Mouse (Mus musculus): ENCODE measurements at regions not wholly inside any gene's neighbourhood (a gene's known extent, or its start where the extent isn't known, plus 50 kb on each side); places are given as distances from the start of the nearest gene placed in this dataset.

DNA sequence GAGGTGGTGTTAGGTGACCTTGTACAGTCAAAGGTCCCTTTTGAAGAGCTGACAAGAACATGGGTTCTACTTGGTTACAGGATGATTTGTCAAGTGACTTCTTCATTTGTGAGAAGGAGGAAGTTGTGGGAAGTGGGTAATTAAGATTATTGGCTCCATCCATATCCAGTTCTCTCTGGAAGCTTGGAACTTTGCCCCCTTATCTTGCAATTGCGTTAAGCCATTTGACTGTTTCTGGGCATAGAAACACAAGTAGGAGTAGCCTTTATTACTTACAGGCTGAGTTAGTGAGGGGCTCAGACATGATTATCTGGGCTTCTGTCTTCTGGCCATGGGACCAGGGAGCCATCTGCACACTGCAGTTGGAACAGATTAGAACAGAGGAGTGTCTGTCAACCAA lies 192.5 kb downstream of the Kit start:
- Histone ChIP-seq H3K36me3 (no peaks in the 10 kb centered on the region), H3K27ac (ENCODE audit: poor library complexity, severe bottlenecking) (no peak overlapping the region), H3K4me1 (replicated peaks) (peaks cover 19% of the 10 kb centered on the region), H3K9ac (no peak overlapping the region), H3K9me3 (replicated peaks) (peaks cover 4% of the 10 kb centered on the region; the same call in 1 of the 2 replicates), H3K4me3 (no peak overlapping the region), H3K27me3 (replicated peaks) (peaks cover 5% of the 10 kb centered on the region; the same call in 1 of the 2 replicates), H3K4me2 (no peak overlapping the region)
- no peak for ATAC-seq (ENCODE audit: insufficient number of reproducible peaks, low FRiP score)
- WGBS = 20% methylated on average over 1 of the region's 1 CpGs

DNA sequence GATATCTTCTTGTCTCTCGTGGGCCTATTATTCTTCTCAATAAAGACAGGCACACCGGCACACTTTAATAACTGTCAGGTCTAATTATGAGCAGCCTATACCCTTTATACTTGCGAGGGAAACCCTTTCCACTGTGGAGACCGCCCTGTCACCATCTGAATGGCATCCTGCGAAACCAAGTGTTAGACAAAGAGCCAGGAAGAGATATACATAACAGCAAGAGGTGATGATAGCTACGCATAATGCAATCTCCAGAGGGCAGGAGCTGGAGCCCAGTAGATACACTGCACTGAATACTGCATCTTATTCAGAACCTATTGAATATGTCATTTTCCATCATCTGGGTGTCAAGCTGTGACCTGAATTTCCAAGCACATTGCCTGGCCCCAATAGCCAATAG lies 187.7 kb downstream of the Kit start:
- Histone ChIP-seq H3K4me1 (replicated peaks) (peaks cover 26% of the 10 kb centered on the region), H3K9ac (no peak overlapping the region), H3K27me3 (replicated peaks) (peaks cover 5% of the 10 kb centered on the region; the same call in 1 of the 2 replicates), H3K36me3 (no peaks in the 10 kb centered on the region), H3K9me3 (replicated peaks) (peaks cover 4% of the 10 kb centered on the region; the same call in 1 of the 2 replicates), H3K27ac (ENCODE audit: poor library complexity, severe bottlenecking) (0 out of 2 replicates have a peak overlapping the region, but pooled peaks have one; percentile 1), H3K4me3 (no peak overlapping the region), H3K4me2 (peak overlapping the region; percentile 40)
- 10% methylated on average over 6 of the region's 6 CpGs for WGBS
- peak; percentile 76 for ATAC-seq (ENCODE audit: insufficient number of reproducible peaks, low FRiP score)

DNA sequence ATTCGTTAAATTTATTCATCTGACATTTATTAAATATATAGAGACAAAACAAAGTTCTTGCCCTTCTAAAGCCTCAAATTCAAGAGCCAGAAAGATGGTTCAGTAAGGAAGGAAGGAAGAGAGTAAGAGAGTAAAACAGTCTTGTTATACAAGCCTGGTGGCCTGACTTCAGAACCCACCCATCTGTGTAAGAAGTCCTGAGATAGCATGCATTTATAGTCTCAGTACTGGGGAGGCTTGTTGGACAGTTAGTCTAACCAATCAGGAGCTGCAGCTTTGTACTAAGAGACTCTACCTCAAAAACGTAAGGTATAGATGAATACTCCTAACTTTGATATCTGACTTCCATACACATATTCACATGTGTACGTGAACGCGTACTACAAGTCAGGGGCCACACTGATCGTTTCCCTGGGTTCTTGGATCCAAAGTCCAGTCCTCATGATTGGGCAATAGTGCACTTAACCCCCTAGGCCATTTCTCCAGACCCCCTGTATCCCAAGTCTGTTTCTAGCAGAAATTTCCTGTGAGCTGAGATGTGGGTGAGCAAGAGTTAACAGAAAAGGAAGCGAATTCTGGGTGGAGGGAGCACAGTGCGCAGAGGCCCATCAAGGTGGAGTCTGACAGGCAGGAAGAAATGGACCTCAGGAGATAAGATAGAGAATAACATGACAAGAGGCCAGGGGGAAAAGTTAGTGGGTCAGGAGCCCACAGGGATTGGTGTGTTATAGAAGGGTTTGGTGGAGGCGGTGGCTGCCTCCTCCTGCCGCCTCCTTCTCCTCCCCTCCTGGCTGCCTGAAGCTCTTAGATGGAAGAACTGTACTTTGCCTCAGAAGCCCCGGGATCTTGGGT lies 187.0 kb downstream of the Kit start:
- H3K27ac ChIP-seq (ENCODE audit: poor library complexity, severe bottlenecking) = 0 out of 2 replicates have a peak overlapping the region, but pooled peaks have one; percentile 25
- peak; percentile 88 for ATAC-seq (ENCODE audit: insufficient number of reproducible peaks, low FRiP score)
- H3K4me3 ChIP-seq = no peak overlapping the region

DNA sequence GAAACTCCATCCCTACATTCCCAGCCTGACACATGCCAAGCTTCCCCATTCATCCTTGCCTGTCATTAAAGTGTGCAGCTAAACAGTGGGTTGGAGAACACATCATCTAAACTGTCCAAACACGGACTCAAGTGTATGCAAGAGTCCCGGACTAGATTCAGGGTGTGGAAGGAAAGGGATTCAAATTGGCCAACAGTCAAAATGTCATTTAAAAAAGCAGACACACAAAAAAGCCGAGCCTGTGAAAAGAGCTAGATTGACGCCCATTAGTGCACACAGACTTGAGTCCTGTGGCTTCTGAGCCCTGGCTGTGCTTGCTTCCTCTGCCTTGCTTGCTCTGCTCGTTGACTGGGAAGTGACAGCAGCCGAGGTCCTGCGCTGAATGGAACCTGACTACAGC lies 181.5 kb downstream of the Kit start:
- peaks cover 20% of the 10 kb centered on the region for H3K27me3 ChIP-seq (replicated peaks)
- H3K9ac ChIP-seq = no peak overlapping the region
- no peaks in the 10 kb centered on the region for H3K9me3 ChIP-seq (replicated peaks)
- no peak for ATAC-seq (ENCODE audit: insufficient number of reproducible peaks, low FRiP score)
- H3K27ac ChIP-seq (ENCODE audit: poor library complexity, severe bottlenecking) = no peak overlapping the region
- no peak overlapping the region for H3K4me2 ChIP-seq
- H3K4me3 ChIP-seq = no peak overlapping the region
- WGBS = 64% methylated on average over 7 of the region's 7 CpGs
- H3K36me3 ChIP-seq = no peaks in the 10 kb centered on the region
- H3K4me1 ChIP-seq (replicated peaks) = peaks cover 3% of the 10 kb centered on the region; the same call in 1 of the 2 replicates

More for the DNA sequence above, 187.0 kb downstream of the Kit start:
- Histone ChIP-seq H3K27me3 (replicated peaks) (peaks cover 9% of the 10 kb centered on the region; the same call in 1 of the 2 replicates), H3K9me3 (replicated peaks) (peaks cover 3% of the 10 kb centered on the region; the same call in 1 of the 2 replicates), H3K36me3 (no peaks in the 10 kb centered on the region), H3K4me2 (peak overlapping the region; percentile 40), H3K4me1 (replicated peaks) (peaks cover 25% of the 10 kb centered on the region), H3K9ac (no peak overlapping the region)
- 40% methylated on average over 11 of the region's 11 CpGs for WGBS

DNA sequence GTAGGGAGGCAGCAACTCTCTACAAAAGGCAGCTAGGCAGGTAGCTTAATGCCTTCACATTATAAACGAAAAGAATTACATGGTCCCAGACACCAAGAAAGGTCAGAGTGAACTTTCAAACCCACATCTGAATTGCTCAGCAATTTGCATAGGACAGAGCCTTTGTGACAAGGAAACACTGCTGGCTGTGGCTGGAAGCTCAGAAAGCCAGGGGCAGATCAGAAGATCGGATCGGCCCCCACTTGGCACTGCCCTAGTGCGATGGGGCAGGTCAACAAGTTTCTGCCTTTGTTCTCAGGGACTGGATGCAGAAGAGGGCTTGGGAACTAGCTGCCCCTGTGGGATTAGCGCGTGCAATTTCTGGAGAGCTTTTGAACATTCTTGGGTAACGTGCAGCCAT lies 179.6 kb downstream of the Kit start:
- 67% methylated on average over 7 of the region's 7 CpGs for WGBS
- Histone ChIP-seq H3K36me3 (no peaks in the 10 kb centered on the region), H3K27me3 (replicated peaks) (peaks cover 20% of the 10 kb centered on the region), H3K4me3 (no peak overlapping the region), H3K4me2 (no peak overlapping the region), H3K9ac (no peak overlapping the region), H3K27ac (ENCODE audit: poor library complexity, severe bottlenecking) (no peak overlapping the region), H3K9me3 (replicated peaks) (no peaks in the 10 kb centered on the region), H3K4me1 (replicated peaks) (peaks cover 3% of the 10 kb centered on the region; the same call in 1 of the 2 replicates)
- no peak for ATAC-seq (ENCODE audit: insufficient number of reproducible peaks, low FRiP score)

DNA sequence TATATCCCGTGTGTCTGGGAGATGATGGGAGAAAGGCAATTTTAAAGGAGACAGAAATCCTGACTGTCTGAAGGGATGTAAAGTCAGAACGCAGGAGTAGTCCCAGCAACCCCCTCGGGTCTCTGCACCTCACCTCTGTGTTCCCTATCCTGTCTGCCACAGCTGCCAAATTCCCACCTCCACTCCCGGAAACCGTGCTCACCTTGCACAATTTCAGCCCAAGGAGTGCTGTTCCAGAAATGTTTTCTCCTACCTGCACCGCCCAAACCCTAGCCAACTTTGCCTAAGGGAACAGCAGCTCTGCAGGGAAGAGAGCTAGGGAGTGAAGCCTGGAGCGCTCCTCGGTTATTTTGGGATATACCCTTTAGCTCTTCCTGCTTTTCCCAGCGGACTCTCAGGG lies 170.6 kb downstream of the Kit start:
- no peaks in the 10 kb centered on the region for H3K9me3 ChIP-seq (replicated peaks)
- no peak overlapping the region for H3K4me3 ChIP-seq
- H3K36me3 ChIP-seq = no peaks in the 10 kb centered on the region
- H3K27me3 ChIP-seq (replicated peaks) = no peaks in the 10 kb centered on the region
- no peak for ATAC-seq (ENCODE audit: insufficient number of reproducible peaks, low FRiP score)
- no peak overlapping the region for H3K27ac ChIP-seq (ENCODE audit: poor library complexity, severe bottlenecking)
- 64% methylated on average over 9 of the region's 9 CpGs for WGBS
- H3K9ac ChIP-seq = no peak overlapping the region
- peaks cover 7% of the 10 kb centered on the region for H3K4me1 ChIP-seq (replicated peaks)
- H3K4me2 ChIP-seq = no peak overlapping the region

DNA sequence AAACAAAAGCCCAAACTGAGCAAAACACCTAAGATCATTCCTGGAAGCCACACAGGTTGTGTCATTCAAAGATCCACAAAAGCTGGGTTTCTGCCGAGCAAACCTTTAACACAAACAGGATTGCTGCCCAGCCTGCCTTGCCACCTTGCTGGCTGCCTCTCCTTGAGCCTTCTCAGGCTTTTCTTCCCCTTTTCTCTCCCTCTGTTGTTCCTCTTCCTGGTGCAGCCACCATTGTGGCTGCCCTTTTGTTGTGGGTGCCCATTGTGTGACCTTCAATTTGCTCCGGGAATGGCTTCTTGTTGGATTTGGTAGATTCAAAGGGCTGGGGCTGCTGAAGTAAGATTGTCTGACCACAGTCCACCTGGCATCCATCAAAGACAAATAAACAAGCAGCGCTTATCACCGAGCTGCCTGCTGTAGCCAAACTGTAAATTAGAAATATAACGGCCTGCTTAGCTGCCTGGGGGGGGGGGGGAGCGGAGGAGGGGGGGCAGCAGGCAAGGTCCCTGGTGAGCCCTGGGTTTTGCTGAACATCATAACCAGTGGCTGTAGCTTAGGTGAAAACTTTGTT lies 169.8 kb downstream of the Kit start:
- Histone ChIP-seq H3K4me1 (replicated peaks) (peaks cover 7% of the 10 kb centered on the region), H3K9me3 (replicated peaks) (no peaks in the 10 kb centered on the region), H3K27me3 (replicated peaks) (no peaks in the 10 kb centered on the region), H3K9ac (no peak overlapping the region), H3K27ac (ENCODE audit: poor library complexity, severe bottlenecking) (no peak overlapping the region), H3K4me2 (no peak overlapping the region), H3K4me3 (no peak overlapping the region), H3K36me3 (no peaks in the 10 kb centered on the region)
- ATAC-seq (ENCODE audit: insufficient number of reproducible peaks, low FRiP score) = no peak
- WGBS = 25% methylated on average over 6 of the region's 6 CpGs

DNA sequence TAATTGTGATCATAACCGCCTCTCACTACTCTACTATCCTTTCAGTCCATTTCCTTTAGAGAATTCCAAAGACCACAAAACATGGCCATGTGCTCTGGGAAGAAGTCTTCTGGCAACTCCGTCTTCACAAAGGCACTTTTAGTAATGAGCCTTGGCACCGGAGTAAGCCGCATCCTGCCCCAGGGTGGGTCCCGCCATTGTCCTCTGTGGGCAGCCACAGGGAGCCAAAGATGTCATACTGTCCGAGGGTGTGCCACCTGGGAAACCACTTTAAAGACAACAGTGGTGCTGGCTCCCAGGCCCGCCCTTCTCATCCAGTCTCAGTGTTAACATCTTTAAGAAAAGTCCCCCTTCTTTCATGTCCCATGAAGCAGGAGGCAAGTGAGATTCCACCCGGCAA lies 164.6 kb downstream of the Kit start:
- Histone ChIP-seq H3K27me3 (replicated peaks) (no peaks in the 10 kb centered on the region), H3K9ac (no peak overlapping the region), H3K4me3 (no peak overlapping the region), H3K9me3 (replicated peaks) (0 out of 2 replicates have a peak, but pooled peaks cover 3% of the 10 kb centered on the region), H3K27ac (ENCODE audit: poor library complexity, severe bottlenecking) (no peak overlapping the region), H3K4me2 (no peak overlapping the region), H3K4me1 (replicated peaks) (peaks cover under 1% of the 10 kb centered on the region), H3K36me3 (peaks cover 3% of the 10 kb centered on the region; the same call in 1 of the 2 replicates)
- no peak for ATAC-seq (ENCODE audit: insufficient number of reproducible peaks, low FRiP score)
- 85% methylated on average over 8 of the region's 8 CpGs for WGBS

DNA sequence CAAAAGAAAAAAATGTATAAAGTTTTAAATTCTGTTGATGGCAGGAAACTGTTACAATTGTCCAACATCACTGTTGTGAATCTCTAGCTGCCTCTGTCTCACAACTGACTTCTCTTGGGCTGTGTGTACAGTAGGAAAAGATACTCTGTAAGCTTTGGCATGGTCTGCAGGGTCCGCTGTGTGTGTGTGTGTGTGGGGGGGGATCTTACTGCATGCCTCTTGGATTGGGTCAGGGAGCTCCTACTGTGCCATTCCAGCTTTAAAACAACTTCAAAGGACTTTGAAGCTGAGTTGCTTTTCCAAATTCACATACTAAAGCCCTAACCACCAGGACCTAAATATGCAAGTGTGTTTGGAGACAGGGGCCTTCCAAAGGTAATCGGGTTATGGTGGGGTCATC lies 163.7 kb downstream of the Kit start:
- Histone ChIP-seq H3K27me3 (replicated peaks) (no peaks in the 10 kb centered on the region), H3K36me3 (peaks cover 3% of the 10 kb centered on the region; the same call in 1 of the 2 replicates), H3K4me3 (no peak overlapping the region), H3K4me1 (replicated peaks) (no peaks in the 10 kb centered on the region), H3K9ac (no peak overlapping the region), H3K9me3 (replicated peaks) (0 out of 2 replicates have a peak, but pooled peaks cover 3% of the 10 kb centered on the region), H3K4me2 (no peak overlapping the region), H3K27ac (ENCODE audit: poor library complexity, severe bottlenecking) (no peak overlapping the region)
- WGBS = 75% methylated on average over 2 of the region's 2 CpGs
- ATAC-seq (ENCODE audit: insufficient number of reproducible peaks, low FRiP score) = no peak

DNA sequence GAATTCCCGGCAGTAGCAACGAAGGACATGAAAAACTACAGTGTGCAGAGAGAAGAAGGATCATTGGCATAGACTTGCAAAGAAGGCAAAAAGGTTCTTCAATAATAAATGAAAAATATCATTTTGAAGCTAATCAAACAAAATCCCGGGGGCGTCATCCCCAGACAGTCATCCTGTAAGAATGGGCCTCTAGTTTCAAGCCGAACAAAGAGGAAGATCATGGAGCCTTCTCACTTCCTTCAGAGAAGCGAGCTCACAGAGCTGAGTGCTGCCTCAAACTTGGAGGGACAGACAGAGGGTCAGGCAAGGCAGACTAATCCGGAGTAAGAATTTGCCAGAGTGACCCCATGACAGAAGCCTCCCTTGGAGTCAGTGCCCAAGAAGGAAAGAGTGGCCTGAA lies 163.0 kb downstream of the Kit start:
- Histone ChIP-seq H3K9me3 (replicated peaks) (0 out of 2 replicates have a peak, but pooled peaks cover 3% of the 10 kb centered on the region), H3K4me3 (no peak overlapping the region), H3K27ac (ENCODE audit: poor library complexity, severe bottlenecking) (no peak overlapping the region), H3K9ac (no peak overlapping the region), H3K36me3 (peaks cover 3% of the 10 kb centered on the region; the same call in 1 of the 2 replicates), H3K4me2 (no peak overlapping the region), H3K4me1 (replicated peaks) (no peaks in the 10 kb centered on the region), H3K27me3 (replicated peaks) (no peaks in the 10 kb centered on the region)
- no peak for ATAC-seq (ENCODE audit: insufficient number of reproducible peaks, low FRiP score)
- WGBS = 88% methylated on average over 7 of the region's 7 CpGs

DNA sequence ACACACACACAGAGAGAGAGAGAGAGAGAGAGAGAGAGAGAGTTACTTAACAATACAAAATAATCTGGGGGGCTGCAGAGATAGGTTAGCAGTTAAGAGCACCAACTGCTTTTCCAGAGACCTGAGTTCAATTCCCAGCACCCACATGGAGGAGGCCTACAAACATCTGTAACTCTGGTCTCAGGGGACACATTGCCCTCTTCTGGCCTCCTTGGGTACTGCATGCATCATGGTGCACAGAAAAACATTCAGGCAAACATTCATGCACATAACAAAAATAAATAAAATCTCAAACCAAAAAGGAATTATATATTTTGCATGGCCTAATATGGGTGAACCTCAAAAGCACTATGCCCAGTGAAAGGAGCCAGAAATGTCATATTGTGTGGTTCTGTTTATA lies 161.6 kb downstream of the Kit start:
- no peaks in the 10 kb centered on the region for H3K4me1 ChIP-seq (replicated peaks)
- H3K4me3 ChIP-seq = no peak overlapping the region
- no peak for ATAC-seq (ENCODE audit: insufficient number of reproducible peaks, low FRiP score)
- H3K4me2 ChIP-seq = no peak overlapping the region
- 0 out of 2 replicates have a peak, but pooled peaks cover 3% of the 10 kb centered on the region for H3K9me3 ChIP-seq (replicated peaks)
- peaks cover 3% of the 10 kb centered on the region; the same call in 1 of the 2 replicates for H3K36me3 ChIP-seq
- no peaks in the 10 kb centered on the region for H3K27me3 ChIP-seq (replicated peaks)
- H3K9ac ChIP-seq = no peak overlapping the region
- H3K27ac ChIP-seq (ENCODE audit: poor library complexity, severe bottlenecking) = no peak overlapping the region

Data from heart, embryonic 12.5 days (tissue).